Mouse (Mus musculus) brain, embryonic 14.5 days (tissue): ENCODE data around the gene Ccl20. TPM values are rescaled to one million over a fixed set of nuclear protein-coding genes. Genes with fewer than 3 reads are reported as not detected.

Source experiments
- DNase-seq: peaks from one replicate; pipeline ENCODE4 v3.0.0-alpha.2; 2011; ENCODE audit warnings: low read depth
- CTCF ChIP-seq: fragments of 200-500 bp; IDR thresholded peaks from 2 replicates; pipeline ENCODE4 v1.5.1; 2012; ENCODE audit warnings: inconsistent platforms, mild to moderate bottlenecking, moderate library complexity, borderline replicate concordance; ENCODE audit not compliant: insufficient read depth, insufficient read length; ENCODE audit errors: extremely low read depth
- POLR2A ChIP-seq: fragments of 200-500 bp; IDR thresholded peaks from 2 replicates; pipeline ENCODE4 v1.6.1; 2012; ENCODE audit warnings: mild to moderate bottlenecking, inconsistent platforms, borderline replicate concordance; ENCODE audit not compliant: poor library complexity, insufficient read depth, insufficient read length, severe bottlenecking; ENCODE audit errors: extremely low read depth
- polyA plus RNA-seq: library from polyadenylated mRNA; depleted of rRNA; stranded (reverse); fragments of >200 nt; gene quantifications from 2 replicates; pipeline ENCODE4 v1.2.3, GENCODE M21; 2012; rRNA removed

Ccl20 gene
- polyA plus RNA-seq: 0.11 TPM in 1 of 2 replicates, not detected in the other

GRCm38 (mm10) chr1:83116447-83117137, at the start of gene Ccl20:
TSS of gene Ccl20 (plus strand) at chr1:83116766.
- no peak for DNase-seq
- TF ChIP-seq POLR2A: no peak
- TF ChIP-seq CTCF: no peak

- TF ChIP-seq CTCF (no peak), POLR2A (no peak)
- DNase-seq: peak; percentile 5
These were observed 49.4 kb upstream of the Ccl20 start for GRCm38 (mm10) chr1:83067205-83067604.

GRCm38 (mm10) chr1:83075526-83076189, 40.9 kb upstream of the Ccl20 start:
- no peak for TF ChIP-seq CTCF
- no peak for TF ChIP-seq POLR2A

GRCm38 (mm10) chr1:83076190-83076917, 40.2 kb upstream of the Ccl20 start:
- TF ChIP-seq POLR2A: no peak
- TF ChIP-seq CTCF: peak; percentile 80; the same call in 1 of the 2 replicates
- DNase-seq: peak; percentile 88

More at GRCm38 (mm10) chr1:83075526-83076189, 40.9 kb upstream of the Ccl20 start:
- no peak for DNase-seq

GRCm38 (mm10) chr1:83077016-83077415, 39.5 kb upstream of the Ccl20 start:
- DNase-seq: no peak
- no peak for TF ChIP-seq CTCF
- TF ChIP-seq POLR2A: no peak

- TF ChIP-seq CTCF: no peak
- no peak for TF ChIP-seq POLR2A
- no peak for DNase-seq
These were observed 31.8 kb upstream of the Ccl20 start for GRCm38 (mm10) chr1:83084790-83085189.

- DNase-seq: no peak
- TF ChIP-seq CTCF (no peak), POLR2A (no peak)
These were observed 25.3 kb upstream of the Ccl20 start for GRCm38 (mm10) chr1:83091268-83091667.

- DNase-seq: no peak
These were observed 19.6 kb upstream of the Ccl20 start for GRCm38 (mm10) chr1:83096935-83097334.

GRCm38 (mm10) chr1:83099160-83099559, 17.4 kb upstream of the Ccl20 start:
- TF ChIP-seq CTCF (no peak), POLR2A (no peak)
- peak; percentile 47 for DNase-seq

More at GRCm38 (mm10) chr1:83096935-83097334, 19.6 kb upstream of the Ccl20 start:
- no peak for TF ChIP-seq POLR2A

GRCm38 (mm10) chr1:83099580-83100137, 16.9 kb upstream of the Ccl20 start:
- no peak for DNase-seq
- no peak for TF ChIP-seq CTCF
- TF ChIP-seq POLR2A: no peak

- TF ChIP-seq POLR2A (no peak), CTCF (no peak)
- DNase-seq: peak; percentile 89
These were observed 14.7 kb upstream of the Ccl20 start for GRCm38 (mm10) chr1:83101891-83102290.
